Mouse (Mus musculus): ENCODE results near the gene Atp6v1e2.

Atp6v1e2 gene

GRCm38 (mm10) chr17:86964502-86964901 is 16.8 kb upstream of the Atp6v1e2 start:
- in situ Hi-C loops (cut with MseI, MboI) = no loop called here

- in situ Hi-C loops (cut with MseI, MboI) = no loop called here
Measured at GRCm38 (mm10) chr17:86964041-86964440, 16.3 kb upstream of the Atp6v1e2 start.

GRCm38 (mm10) chr17:86963586-86963902 is 15.8 kb upstream of the Atp6v1e2 start:
- in situ Hi-C loops (cut with MseI, MboI) = no loop called here

- in situ Hi-C loops (cut with MseI, MboI) = no loop called here
Measured at GRCm38 (mm10) chr17:86962894-86963585, 15.3 kb upstream of the Atp6v1e2 start, which contains the start of gene Rhoq. Gene Rhoq (plus strand): TSS chr17:86963082.

- in situ Hi-C loops (cut with MseI, MboI) = no loop called here
Measured at GRCm38 (mm10) chr17:86962297-86962893, 14.7 kb upstream of the Atp6v1e2 start.

- in situ Hi-C loops (cut with MseI, MboI) = no loop called here
Measured at GRCm38 (mm10) chr17:86961301-86961841, 13.7 kb upstream of the Atp6v1e2 start.

GRCm38 (mm10) chr17:86957968-86958367 is 10.3 kb upstream of the Atp6v1e2 start:
- in situ Hi-C loops (cut with MseI, MboI) = no loop called here

- in situ Hi-C loops (cut with MseI, MboI) = no loop called here
Measured at GRCm38 (mm10) chr17:86957239-86957638, 9.5 kb upstream of the Atp6v1e2 start.

GRCm38 (mm10) chr17:86948801-86949200 is 1.1 kb upstream of the Atp6v1e2 start:
- in situ Hi-C loops (cut with MseI, MboI) = no loop called here

GRCm38 (mm10) chr17:86946078-86946477 is 1.6 kb downstream of the Atp6v1e2 start:
- in situ Hi-C loops (cut with MseI, MboI) = no loop called here

GRCm38 (mm10) chr17:86943158-86943557 is 4.5 kb downstream of the Atp6v1e2 start:
- in situ Hi-C loops (cut with MseI, MboI) = no loop called here

- in situ Hi-C loops (cut with MseI, MboI) = no loop called here
Measured at GRCm38 (mm10) chr17:86942112-86942511, 5.6 kb downstream of the Atp6v1e2 start.

GRCm38 (mm10) chr17:86938683-86939082 is 9.0 kb downstream of the Atp6v1e2 start:
- in situ Hi-C loops (cut with MseI, MboI) = no loop called here

GRCm38 (mm10) chr17:86937497-86938155 is 10.1 kb downstream of the Atp6v1e2 start:
- in situ Hi-C loops (cut with MseI, MboI) = no loop called here

GRCm38 (mm10) chr17:86937064-86937463 is 10.6 kb downstream of the Atp6v1e2 start:
- in situ Hi-C loops (cut with MseI, MboI) = no loop called here

GRCm38 (mm10) chr17:86932896-86933295 is 14.8 kb downstream of the Atp6v1e2 start:
- in situ Hi-C loops (cut with MseI, MboI) = no loop called here

GRCm38 (mm10) chr17:86929981-86930380 is 17.7 kb downstream of the Atp6v1e2 start:
- in situ Hi-C loops (cut with MseI, MboI) = loop anchor here in 1 of 2 experiments (10.0 kb wide), 1 partner anchor 315 kb away; no protein-coding TSS in a partner anchor

- in situ Hi-C loops (cut with MseI, MboI) = loop anchor here in 1 of 2 experiments (10.0 kb wide), 1 partner anchor 315 kb away; no protein-coding TSS in a partner anchor
Measured at GRCm38 (mm10) chr17:86929355-86929754, 18.3 kb downstream of the Atp6v1e2 start.

- in situ Hi-C loops (cut with MseI, MboI) = loop anchor here in 1 of 2 experiments (10.0 kb wide), 1 partner anchor 318 kb away; no protein-coding TSS in a partner anchor
Measured at GRCm38 (mm10) chr17:86926836-86927235, 20.9 kb downstream of the Atp6v1e2 start.

GRCm38 (mm10) chr17:86924679-86925078 is 23.0 kb downstream of the Atp6v1e2 start:
- in situ Hi-C loops (cut with MseI, MboI) = loop anchor here in 1 of 2 experiments (10.0 kb wide), 1 partner anchor 320 kb away; no protein-coding TSS in a partner anchor

- in situ Hi-C loops (cut with MseI, MboI) = loop anchor here in 1 of 2 experiments (10.0 kb wide), 1 partner anchor 325 kb away; no protein-coding TSS in a partner anchor
Measured at GRCm38 (mm10) chr17:86919729-86920128, 28.0 kb downstream of the Atp6v1e2 start.

- in situ Hi-C loops (cut with MseI, MboI) = no loop called here
Measured at GRCm38 (mm10) chr17:86918786-86919185, 28.9 kb downstream of the Atp6v1e2 start.

All from mouse trophoblast stem cell (cell line).